Mouse (Mus musculus) G1E (cell line): ENCODE results near the gene Pard3.

Source experiments
- CTCF ChIP-seq: IDR thresholded peaks from 2 replicates; pipeline ENCODE4 v1.5.1; 2012; ENCODE audit warnings: low read depth, low read length, inconsistent platforms, mixed read lengths
- GATA1 ChIP-seq: IDR thresholded peaks from 2 replicates; pipeline ENCODE4 v1.6.1; 2012; ENCODE audit warnings: borderline replicate concordance, low read length, inconsistent platforms, mixed read lengths
- GATA2 ChIP-seq: IDR thresholded peaks from 2 replicates; pipeline ENCODE4 v1.6.1; 2012; ENCODE audit warnings: low read depth, low read length, inconsistent platforms, borderline replicate concordance
- POLR2AphosphoS5 ChIP-seq: IDR thresholded peaks from 2 replicates; pipeline ENCODE4 v1.6.1; 2012; ENCODE audit warnings: low read depth, low read length, inconsistent platforms; ENCODE audit not compliant: insufficient replicate concordance
- TAL1 ChIP-seq: conservative IDR thresholded peaks from 2 replicates; pipeline ENCODE4 v1.6.1; 2012; ENCODE audit warnings: low read depth, low read length, inconsistent platforms, mixed read lengths

DNA sequence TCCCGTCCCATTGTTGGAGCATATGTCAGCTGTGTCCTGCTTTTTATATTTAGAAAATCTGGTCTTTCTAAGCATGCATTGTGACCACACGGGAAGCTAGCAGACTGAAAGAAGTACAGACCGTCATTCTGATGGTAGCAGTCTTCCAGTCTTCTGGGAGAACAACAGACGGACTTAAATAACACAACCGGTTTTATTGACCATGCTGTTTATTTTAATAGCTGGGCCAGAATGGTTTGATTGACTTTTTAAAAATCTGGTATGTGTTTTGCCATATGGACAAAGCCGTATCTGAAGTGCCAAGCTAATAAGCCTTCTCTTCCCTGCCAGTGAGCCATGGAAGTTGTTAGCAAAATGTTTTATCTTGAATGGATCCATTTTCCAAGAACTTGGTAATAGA, 428.3 kb downstream of the Pard3 start:
- no peak for TF ChIP-seq CTCF
- no peak for TF ChIP-seq GATA1
- no peak for TF ChIP-seq TAL1
- no peak for TF ChIP-seq POLR2AphosphoS5
- no peak for TF ChIP-seq GATA2
